Mouse (Mus musculus): ENCODE results near the gene Hes2.
A peak's percentile ranks its signal among the peaks of the same experiment; 100 is the strongest.

DNA sequence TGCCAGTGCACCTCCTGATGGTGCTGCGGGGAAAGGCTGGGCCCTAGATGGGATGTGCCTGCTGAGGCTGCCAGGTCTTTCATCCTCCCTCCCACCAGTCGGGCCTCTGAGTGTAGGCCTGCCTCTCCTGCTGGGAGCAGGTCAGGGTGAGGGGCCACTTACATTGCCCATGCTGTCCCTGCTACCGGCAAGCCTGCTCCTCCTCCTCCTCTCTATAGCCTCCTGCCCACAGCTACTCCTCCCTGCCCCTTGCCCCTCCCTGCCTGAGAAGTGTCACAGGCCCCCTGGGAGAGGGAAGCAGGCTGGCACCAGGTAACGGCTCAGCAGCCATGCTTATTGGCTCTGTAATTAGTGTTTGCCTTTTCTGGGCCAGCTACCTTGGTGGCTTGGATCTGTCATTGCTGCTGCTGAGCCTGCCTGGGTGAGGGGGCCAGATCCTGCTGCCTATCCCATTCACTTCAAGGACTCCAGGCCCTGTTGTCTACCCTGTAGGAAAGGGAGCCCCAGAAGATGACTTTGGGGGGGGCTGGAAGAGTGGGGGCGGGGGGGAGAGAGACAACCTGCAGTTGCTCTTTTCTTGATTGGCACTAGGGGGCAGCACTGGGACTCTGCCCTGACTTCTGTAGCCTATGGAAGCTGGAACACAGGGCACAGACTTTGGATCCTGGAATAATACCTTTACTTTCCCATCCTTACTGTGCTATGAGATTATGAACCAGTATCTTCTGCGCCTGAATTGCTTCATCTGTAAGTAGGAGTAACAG is 22.4 kb upstream of the Hes2 start:
- TF ChIP-seq CTCF (IDR thresholded peaks at IDR 0.05; ENCODE audit: insufficient read depth, low read length): peak; percentile 68
- TF ChIP-seq POLR2A (IDR thresholded peaks at IDR 0.05; ENCODE audit: borderline replicate concordance, extremely low read depth, low read depth, low read length): no peak

Data from lung, adult 2 months (tissue).